8 mouse cellular contexts compared by ENCODE assay signal in genomic region chrX:144319366-144319765, GRCm38 (mm10). TPM values are rescaled to one million over a fixed set of nuclear protein-coding genes. Genes with fewer than 3 reads are reported as not detected.
DNase-seq lines count a peak whose midpoint lies in the region; ATAC-seq lines count a peak whose summit lies in the region.

No protein-coding gene starts in this region.

- H3K27ac ChIP-seq in neural tube, embryonic 11.5 days (ENCODE audit: low read depth, low read length) = no peak overlapping the region
- H3K27ac ChIP-seq in limb, embryonic 10.5 days = no peak overlapping the region
- H3K27ac ChIP-seq in stomach, embryonic 15.5 days = no peak overlapping the region

- peak; percentile 6 for DNase-seq in cerebellum, adult 11-12 months
- DNase-seq in cerebellum, postnatal 36 days = no peak
- DNase-seq in neural tube, embryonic 11.5 days (ENCODE audit: low spot score) = no peak
- DNase-seq in neural tube, embryonic 10.5 days (ENCODE audit: extremely low spot score, low spot score) = no peak
- DNase-seq in limb, embryonic 10.5 days (ENCODE audit: low spot score) = peak; percentile 31
- DNase-seq in gastrocnemius, postnatal 4 days (ENCODE audit: low spot score in 2 of 2) = no peak
- DNase-seq in frontal cortex, postnatal 25 days (ENCODE audit: low spot score in 2 of 2) = no peak

- H3K4me1 ChIP-seq in neural tube, embryonic 11.5 days (ENCODE audit: control insufficient read depth, insufficient read depth, low read length) = no peaks in the 10 kb centered on the region
- H3K4me1 ChIP-seq in limb, embryonic 10.5 days = peaks cover 17% of the 10 kb centered on the region
- 0 out of 2 replicates have a peak, but pooled peaks cover 3% of the 10 kb centered on the region for H3K4me1 ChIP-seq in stomach, embryonic 15.5 days

- WGBS in neural tube, embryonic 11.5 days = 26% methylated on average over 9 of the region's 9 CpGs
- 33% methylated on average over 5 of the region's 9 CpGs for whole genome bisulfite sequencing in limb, embryonic 10.5 days
- 29% methylated on average over 9 of the region's 9 CpGs for whole genome bisulfite sequencing in stomach, embryonic 15.5 days

- no peak for ATAC-seq in neural tube, embryonic 11.5 days (ENCODE audit: insufficient read depth, low FRiP score, low TSS enrichment)
- ATAC-seq in stomach, embryonic 15.5 days (ENCODE audit: insufficient read depth, low FRiP score, low read depth) = no peak

- H3K9ac ChIP-seq in neural tube, embryonic 11.5 days (ENCODE audit: low read length) = no peak overlapping the region
- no peak overlapping the region for H3K9ac ChIP-seq in stomach, embryonic 15.5 days

- H3K4me2 ChIP-seq in neural tube, embryonic 11.5 days (ENCODE audit: low read depth) = peak overlapping the region; percentile 79
- H3K4me2 ChIP-seq in stomach, embryonic 15.5 days = peak overlapping the region; percentile 73

- H3K27me3 ChIP-seq in neural tube, embryonic 11.5 days (ENCODE audit: control insufficient read depth, insufficient read depth, low read length) = no peaks in the 10 kb centered on the region
- H3K27me3 ChIP-seq in limb, embryonic 10.5 days (ENCODE audit: low read depth, poor library complexity, severe bottlenecking) = peaks cover 35% of the 10 kb centered on the region
- no peaks in the 10 kb centered on the region for H3K27me3 ChIP-seq in stomach, embryonic 15.5 days (replicated peaks)

- no peak overlapping the region for H3K4me3 ChIP-seq in neural tube, embryonic 11.5 days (ENCODE audit: low read depth, low read length)
- H3K4me3 ChIP-seq in limb, embryonic 10.5 days = peak overlapping the region; percentile 70
- H3K4me3 ChIP-seq in stomach, embryonic 15.5 days (replicated peaks) = no peak overlapping the region

- no peaks in the 10 kb centered on the region for H3K36me3 ChIP-seq in neural tube, embryonic 11.5 days (ENCODE audit: control insufficient read depth, insufficient read depth, low read length)
- no peaks in the 10 kb centered on the region for H3K36me3 ChIP-seq in limb, embryonic 10.5 days
- no peaks in the 10 kb centered on the region for H3K36me3 ChIP-seq in stomach, embryonic 15.5 days

- no peaks in the 10 kb centered on the region for H3K9me3 ChIP-seq in neural tube, embryonic 11.5 days (ENCODE audit: control insufficient read depth, low read length)
- no peaks in the 10 kb centered on the region for H3K9me3 ChIP-seq in limb, embryonic 10.5 days (replicated peaks)
- H3K9me3 ChIP-seq in stomach, embryonic 15.5 days = no peaks in the 10 kb centered on the region

RNA-seq across cellular contexts. Expression of gene Alg13, which starts 1.8 kb away (rescaled TPM):
- 26.2 and 28.0 TPM in 2 replicates for polyA plus RNA-seq in neural tube, embryonic 11.5 days (2014; fragmentation: Nextera tagmentation; extraction: Ambion mirVana)
- polyA plus RNA-seq in limb, embryonic 10.5 days (2016; fragmentation: Nextera tagmentation; extraction: Ambion mirVana) = 31.3 and 33.2 TPM in 2 replicates
- 15.4 and 18.0 TPM in 2 replicates for polyA plus RNA-seq in stomach, embryonic 15.5 days (2015; fragmentation: Nextera tagmentation; extraction: Ambion mirVana)
- total RNA-seq in gastrocnemius, postnatal 4 days (2021) = 10 to 100 TPM; 10.5 to 12.7 TPM

Comparison
In these comparisons a context has a peak if more than half of its experiments do, and no peak if none do; other contexts are left out.
1. DNase-seq: peak in cerebellum, adult 11-12 months (single experiment) and limb, embryonic 10.5 days (single experiment); none in cerebellum, postnatal 36 days (0 of 2), neural tube, embryonic 11.5 days (single experiment), neural tube, embryonic 10.5 days (single experiment), gastrocnemius, postnatal 4 days (0 of 2) and frontal cortex, postnatal 25 days (0 of 2).